Mouse (Mus musculus) left cerebral cortex, postnatal 14 days (tissue): Measurements from ENCODE around the gene Sorbs1. TPM values are rescaled to one million over a fixed set of nuclear protein-coding genes. Genes with fewer than 3 reads are reported as not detected.
"Not testable (repeated sequence)": the region's sequence is repeated elsewhere in the genome, so short reads cannot be mapped to it uniquely, and the experiment has no call there.

Experiments
- DNase-seq, 2 experiments: peaks; one replicate each; pipeline ENCODE4 v3.0.0; 2021 to 2022; ENCODE audit warnings: low spot score in 2 of 2, mixed read lengths in 1 of 2
- intact Hi-C: fragments of 180-260 bp; cut with DNase I; formaldehyde crosslinking; loops from one replicate; pipeline ENCODE4 v1.15.1; 2025
- long read RNA-seq, 2 experiments: library from polyadenylated mRNA; stranded (forward); transcript quantifications; one replicate each; pipeline ENCODE4 v2.0.0; 2021
- total RNA-seq, 2 experiments: library from RNA; stranded (reverse); gene quantifications; 2 replicates each; pipeline ENCODE4 v1.2.3; 2021

The Sorbs1 gene
- 100 to 1,000 TPM; 108 to 126 TPM for total RNA-seq
- long read RNA-seq, experiment 1, partial matches to known transcripts, result 5 of 27 reads
- long read RNA-seq, experiment 1, other reads (novel, unspliced or antisense), result 21 of 27 reads
- long read RNA-seq, experiment 2, partial matches to known transcripts, result 7 of 28 reads
- long read RNA-seq, experiment 2, other reads (novel, unspliced or antisense), result 20 of 28 reads

DNA sequence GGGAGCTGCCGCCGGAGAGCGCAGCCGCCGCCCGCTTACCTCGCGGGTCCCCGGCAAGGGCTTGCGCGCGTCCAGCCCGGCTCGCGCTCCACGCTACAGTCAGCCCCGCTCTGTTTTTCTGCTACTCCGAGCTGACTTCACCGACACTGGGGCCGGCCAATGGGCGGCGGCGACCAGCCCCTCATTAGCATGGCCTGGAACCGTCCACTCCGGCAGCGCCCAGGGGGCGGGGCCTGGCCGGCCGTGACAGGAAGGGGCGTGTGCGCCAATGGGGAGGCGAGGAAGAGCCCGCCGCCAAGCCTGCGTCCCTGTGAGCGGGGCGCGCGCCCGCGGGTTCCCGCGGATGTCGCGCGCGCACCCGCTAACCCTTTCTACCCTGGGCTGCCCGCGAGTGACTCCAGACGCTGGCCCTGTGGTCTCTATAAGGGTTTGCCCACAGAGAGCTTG, at the start of gene Sorbs1:
Sorbs1 (minus strand) TSS at position 148 of the 447 bp plus-strand sequence.
- intact Hi-C loops, result loop anchor here (5.0 to 10.0 kb wide), 2 partner anchors 41 to 119 kb away; no protein-coding TSS in a partner anchor

DNA sequence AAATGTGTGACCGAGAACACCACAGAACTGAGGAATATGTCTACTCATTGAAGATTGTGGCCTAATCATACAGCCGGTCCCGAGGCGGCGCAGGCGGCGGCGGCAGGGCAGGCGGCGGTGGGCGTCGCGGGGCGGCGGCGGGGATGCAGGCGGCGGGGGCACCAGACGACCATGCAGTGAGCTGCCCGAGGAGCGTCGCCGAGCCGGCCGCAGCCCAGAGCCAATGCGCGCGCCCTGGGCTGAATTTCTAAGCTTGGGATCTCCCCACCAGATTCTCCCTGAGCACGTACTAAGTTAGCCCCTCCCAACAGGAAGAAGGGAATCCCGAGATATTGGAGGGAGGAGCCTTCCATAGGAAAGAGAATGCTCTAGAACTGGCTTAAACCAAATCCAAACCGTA, 47.9 kb upstream of the Sorbs1 start:
- intact Hi-C loops, DNase-seq: not testable (repeated sequence)

More for the DNA sequence above, at the start of gene Sorbs1:
- peak; percentile 96 to 97 for DNase-seq

DNA sequence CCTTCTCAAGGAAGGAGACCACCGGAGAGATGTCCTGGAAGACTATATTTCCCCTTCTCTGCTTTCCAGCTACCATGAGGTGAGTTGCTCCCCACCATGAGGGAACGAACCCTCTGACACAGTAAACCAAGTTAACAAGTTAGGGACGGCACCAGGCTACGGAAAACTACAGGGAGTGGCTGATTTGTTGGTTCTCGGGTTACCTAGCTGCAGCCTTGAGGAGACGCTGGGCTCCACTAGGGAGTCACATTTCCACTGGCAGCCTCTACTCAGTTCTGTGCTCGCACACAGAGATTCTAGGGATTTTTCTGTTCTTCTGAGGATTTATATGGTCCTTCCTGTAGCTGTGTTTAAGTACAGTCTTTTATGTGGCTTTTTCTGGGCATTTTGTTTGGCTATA, 42.5 kb upstream of the Sorbs1 start:
- DNase-seq, result no peak
- intact Hi-C loops, result no loop called here

DNA sequence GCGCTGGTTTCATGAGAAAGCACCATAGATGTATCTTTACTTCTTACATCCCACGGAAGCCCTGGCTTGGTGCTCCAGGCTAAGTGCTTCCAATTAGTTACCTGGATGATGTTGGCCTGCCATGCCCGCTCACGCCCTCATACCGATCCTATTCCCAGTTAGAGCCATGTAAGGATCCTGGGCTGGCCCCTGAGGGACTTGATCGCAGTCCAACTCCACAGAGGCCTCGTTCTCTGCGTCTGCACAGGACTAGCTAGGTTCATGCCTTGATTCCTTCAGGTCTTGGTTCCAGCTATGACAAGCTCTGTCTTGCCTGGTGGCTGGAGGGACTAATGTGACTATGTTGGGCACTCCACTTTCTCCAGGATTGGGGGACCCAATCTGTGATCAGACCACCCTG, 41.6 kb upstream of the Sorbs1 start:
- intact Hi-C loops, result no loop called here
- no peak for DNase-seq

DNA sequence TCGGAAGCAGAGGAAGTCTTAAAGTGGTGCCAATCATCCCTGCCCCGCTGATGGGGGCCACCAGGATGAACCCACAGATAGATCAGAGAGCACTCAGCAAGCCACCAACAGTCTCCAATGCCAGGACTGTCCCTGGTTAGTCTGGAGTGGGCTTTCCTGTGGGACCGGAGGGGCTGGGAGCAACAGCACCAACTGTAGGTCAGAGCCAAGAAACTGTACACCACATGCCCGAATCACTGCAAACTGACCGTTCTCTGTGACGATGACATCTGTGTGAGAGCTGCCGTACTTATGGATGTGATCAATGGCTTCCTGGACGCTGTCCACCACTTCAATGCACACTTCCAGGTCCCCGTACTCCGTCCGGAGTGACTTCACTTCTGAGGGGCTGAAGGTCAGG, 40.8 kb upstream of the Sorbs1 start:
- intact Hi-C loops, result no loop called here
- DNase-seq, result no peak

DNA sequence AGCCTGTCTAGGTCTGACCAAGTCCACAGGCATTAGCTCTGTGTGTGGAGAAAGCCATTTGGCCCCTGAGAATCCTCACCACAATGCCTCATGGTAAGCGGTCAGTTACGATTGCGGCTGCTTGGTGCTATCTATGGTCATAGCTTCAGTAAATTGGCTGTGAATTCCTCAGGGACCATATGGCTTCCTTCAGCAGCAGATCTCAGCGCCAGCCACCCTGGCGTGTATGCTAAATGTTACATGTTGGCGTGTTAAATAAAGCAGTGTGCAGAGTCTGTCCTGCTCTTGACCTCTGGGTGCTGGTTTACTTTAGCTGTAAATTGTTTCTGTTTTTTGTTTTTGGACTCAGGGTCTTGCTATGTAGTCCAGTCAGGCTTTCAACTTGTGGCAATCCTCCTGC, 40.3 kb upstream of the Sorbs1 start:
- intact Hi-C loops, result no loop called here
- DNase-seq, result peak in 1 of 2 experiments; percentile 31

DNA sequence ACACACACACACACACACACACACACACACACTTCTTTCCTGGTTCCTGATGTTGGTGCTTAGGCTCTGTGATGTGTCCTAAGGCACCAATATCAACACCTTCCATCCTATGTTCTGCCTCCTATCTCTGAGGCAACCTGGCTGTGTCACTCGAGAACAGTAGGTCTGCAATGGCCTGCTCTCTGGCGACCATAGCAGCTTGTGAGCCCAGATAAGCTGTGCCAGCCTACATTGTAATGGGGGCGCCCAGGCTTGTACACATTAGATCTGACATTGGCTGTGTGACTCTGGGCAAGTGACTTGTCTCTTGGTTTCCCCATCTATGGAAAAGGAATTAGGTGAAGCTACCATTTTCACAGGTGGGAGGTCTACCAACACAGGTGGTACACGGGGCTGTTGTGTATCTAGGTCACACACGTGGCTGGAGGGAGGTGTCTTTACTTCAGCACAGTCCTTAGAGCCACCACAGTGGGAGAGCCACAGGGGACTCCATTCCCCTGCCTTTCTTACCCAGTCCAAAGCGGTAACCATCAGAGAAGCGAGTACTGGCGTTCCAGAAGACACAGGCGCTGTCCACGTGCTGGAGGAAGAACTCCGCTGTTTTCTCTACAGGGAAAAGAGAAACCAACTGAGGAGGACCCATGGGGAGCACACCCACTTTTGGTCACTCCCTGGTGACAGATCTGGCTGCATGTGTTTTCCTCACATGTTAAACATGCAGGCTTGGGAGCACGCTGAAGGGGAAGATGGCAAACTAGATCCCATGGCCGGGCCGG, 39.6 kb upstream of the Sorbs1 start:
- intact Hi-C loops, result no loop called here
- DNase-seq, result no peak

DNA sequence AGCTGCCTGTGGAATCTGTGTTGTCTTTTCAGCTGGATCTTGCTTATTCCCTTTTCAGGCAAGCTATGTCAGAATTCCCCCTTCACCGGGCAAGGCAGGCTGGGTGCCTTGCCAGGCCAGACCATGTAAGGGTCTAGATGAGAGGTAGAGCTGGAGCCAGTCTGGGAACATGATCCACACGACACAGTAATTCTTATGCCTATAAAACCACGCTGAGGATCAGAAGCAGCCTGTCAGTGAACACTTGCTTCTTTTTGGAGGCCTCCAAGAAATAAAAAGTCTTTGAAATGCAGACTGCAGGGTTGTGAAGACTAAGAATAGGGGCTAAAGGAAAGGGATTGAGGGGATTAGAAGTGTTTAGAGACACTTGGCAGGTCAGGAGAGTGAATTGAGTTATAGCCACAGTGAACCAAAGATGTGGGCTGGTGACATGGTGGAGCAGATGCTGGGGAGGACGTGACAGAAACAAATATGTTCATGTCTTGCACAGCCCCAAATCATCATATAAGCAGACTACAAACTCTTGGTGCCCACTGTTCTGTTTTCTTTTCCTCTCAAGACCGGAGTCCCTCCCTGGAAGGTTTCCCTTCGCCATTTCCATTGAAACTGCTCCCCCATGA, 36.0 kb upstream of the Sorbs1 start:
- DNase-seq, result no peak
- intact Hi-C loops, result no loop called here

DNA sequence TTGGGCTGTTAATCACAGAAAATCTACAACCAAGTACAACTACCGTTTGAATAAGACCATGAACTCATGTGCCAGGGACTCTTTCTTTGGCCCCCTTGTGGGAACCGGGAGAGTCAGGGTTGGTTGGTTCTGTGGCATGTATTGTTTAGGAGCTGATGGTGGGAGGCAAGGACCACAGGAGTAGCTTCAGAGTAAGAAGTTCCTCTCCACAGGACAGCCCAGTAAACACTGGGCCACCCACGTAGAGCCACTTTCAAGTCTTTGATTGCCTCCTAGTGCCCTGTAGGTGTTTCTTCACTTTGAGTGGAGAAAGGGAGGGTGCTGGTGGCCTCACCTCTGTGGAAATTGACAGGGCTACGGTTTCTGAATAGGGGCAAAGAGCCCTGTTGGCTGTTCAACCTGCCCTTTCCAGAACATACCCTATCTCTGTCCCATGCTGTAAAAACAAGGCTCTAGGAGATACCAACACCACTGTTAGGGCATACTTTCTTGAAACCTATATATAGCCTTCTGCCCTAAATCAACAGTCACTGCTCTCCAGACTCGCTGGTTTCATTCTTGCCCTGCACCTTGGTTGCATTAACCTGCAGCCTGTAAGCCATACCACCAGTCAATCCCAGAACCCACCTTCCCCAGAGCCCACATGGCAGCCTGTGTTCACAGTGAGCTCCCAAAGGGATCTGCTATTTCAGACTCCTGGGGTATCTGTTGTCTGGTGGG, 35.4 kb upstream of the Sorbs1 start:
- intact Hi-C loops, result no loop called here
- DNase-seq, result no peak

DNA sequence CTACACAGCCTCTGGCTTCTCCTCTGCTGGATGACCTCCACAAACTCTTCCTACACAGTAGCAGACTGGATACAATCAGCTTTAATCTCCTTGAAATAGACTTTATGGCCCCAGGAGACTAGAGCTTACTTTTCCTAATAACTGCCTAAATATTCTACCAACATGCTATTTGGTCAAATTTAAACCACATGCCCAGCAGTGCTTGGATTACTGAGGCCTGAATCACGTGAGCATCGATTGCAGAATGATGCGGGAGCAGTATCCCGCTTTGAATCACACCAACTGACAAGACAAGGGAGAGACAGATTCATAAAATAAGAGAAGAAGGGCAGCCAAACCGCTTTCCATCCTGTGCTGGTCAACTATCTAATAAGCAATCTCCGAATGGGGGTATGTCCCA, 34.8 kb upstream of the Sorbs1 start:
- intact Hi-C loops, result no loop called here
- no peak for DNase-seq

DNA sequence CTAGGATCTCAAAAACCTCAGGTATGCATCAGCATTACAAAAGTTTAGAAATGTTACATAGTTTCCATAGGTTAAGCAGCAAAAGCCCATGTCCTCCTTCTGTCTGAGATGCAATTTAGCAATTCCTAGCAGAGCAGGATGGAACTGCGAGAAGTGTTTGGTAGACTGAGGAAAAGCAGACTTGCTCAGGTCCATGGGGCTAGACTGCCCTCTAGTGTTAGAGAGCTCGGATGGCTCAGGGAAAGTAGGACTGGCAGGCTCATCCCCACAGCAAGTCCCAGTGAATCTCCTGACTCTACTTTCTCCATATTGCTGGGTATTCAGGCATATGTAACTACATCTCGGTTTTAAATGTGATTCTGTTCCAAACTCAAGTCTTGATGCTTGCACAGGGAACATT, 31.3 kb upstream of the Sorbs1 start:
- intact Hi-C loops, result loop anchor here (1.0 to 2.0 kb wide), 2 partner anchors 154 to 202 kb away; no protein-coding TSS in a partner anchor
- DNase-seq, result peak; percentile 62 to 82

DNA sequence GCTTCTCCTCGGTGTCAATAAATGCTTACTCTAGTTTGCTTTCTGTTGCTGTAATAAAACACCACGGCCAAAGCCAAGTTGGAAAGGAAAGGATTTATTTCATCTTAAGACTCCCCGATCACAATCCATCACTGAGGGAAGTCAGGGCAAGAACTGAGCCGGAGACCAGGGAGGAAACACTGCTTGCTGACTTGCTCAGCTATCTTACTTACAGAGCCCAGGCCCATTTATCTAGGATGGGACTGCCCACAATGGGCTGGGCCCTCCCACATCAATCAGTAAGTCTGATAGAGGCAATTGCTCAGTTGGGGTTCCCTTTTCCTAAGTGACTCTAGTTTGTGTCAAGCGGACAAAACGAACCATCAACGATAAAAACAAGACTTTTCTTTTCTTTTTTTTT, 29.2 kb upstream of the Sorbs1 start:
- intact Hi-C loops, result no loop called here
- no peak for DNase-seq

DNA sequence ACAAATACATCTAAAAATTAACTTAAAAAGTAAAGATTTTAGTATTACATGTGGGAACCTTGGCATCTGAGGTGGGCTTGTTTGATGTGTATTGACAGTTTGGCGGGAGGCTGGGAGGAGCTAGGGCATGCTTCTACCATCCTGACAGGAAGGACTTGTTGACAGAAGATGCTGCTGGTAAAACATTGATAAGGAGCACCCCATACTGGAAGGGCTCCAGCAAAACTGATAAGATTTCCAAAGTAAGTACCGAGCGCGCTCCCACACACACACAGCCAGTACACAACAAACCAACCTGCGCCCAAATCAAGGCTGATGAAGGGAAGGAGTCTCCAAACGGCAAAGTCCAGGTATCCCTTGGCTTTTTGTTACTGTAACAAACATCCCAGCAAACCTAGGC, 22.9 kb upstream of the Sorbs1 start:
- no peak for DNase-seq

DNA sequence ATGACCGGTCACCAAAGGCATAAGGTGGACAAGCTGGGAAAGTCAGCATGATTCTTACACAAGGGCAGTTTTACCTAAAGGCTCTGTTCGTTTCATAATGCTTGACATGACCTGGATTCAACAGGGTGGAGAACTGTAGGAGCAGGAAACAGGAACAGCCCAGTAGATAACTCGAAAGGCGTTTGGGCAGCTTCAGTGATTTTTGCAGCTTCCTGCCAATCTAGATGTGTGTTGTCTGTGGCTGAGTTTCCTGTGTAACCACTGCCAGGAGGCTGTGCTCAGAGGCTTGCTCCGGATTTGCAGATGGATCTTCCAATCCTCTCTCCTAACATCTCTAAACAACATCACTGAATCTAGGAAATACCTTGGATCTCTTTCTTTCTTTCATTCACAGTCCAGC, 18.9 kb upstream of the Sorbs1 start:
- intact Hi-C loops, result no loop called here
- DNase-seq, result no peak

More for the DNA sequence above, 22.9 kb upstream of the Sorbs1 start:
- intact Hi-C loops, result no loop called here

DNA sequence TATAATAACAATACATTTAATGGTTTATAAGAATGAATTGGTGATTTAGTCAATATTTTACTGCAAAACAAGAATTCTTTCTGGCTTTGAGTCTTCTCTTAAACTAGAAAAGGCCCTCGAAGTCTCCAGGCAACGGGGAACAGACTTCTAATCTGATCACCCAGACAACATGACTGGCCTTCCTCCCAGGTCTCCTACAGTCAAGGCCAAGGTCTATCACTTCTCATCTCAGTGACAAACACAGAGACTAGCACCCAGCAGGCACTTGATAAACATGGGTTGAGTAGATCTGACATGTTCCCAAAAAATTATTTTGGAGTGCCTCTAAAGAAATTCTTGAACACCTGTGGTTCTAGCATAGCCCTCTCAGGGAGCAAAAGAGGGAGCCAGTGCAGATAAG, 16.7 kb upstream of the Sorbs1 start:
- intact Hi-C loops, result no loop called here
- no peak for DNase-seq

DNA sequence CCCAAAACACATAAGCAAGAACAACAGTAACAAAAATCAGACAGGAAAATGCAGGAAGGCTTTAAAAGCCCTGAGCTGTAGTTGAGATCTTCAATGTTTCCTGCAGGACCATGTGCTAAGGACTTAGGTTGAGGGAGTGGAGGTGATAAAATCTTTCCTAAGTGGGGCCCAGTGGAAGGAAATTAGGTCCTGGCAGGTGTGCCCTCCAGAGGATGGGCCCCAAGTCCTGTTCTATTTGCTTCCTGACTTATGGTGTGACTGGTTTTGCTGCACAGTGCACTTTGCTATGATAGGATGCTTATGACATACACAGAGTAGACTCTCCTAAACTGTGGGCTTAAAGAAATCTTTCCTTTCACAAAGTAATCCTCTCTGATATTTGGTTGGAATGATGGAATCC, 14.7 kb upstream of the Sorbs1 start:
- intact Hi-C loops, result no loop called here
- DNase-seq, result no peak

DNA sequence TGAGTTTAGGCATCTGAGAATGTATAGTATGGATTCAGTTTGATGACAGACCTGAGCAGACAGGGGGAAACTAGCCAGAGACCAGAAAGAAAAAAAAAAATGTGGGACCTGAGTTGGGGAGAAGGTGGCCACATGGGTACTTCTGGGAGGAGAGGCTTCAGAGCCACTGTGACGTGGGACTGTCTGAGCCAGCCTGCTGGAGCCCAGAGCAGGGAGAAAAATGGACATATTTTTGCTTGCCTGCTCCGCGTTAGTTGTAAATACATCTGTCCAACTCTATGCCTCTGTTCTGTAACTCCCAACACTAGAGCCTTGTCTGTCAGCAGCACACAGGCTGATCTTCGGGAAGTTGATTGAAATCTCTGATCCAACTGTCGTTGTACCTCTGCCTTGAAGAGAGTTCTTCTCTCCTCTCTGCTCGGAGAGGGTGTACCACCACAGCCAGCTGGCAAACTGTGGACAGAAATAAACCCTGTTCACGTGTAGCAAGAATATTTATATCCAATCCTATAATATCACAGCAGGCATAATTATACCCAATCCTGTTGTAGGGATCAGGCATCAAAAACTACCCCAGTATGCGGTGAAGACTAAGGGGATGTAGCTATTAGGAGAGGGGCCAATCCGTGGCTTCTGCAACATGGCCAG, 12.9 kb upstream of the Sorbs1 start:
- peak; percentile 41 to 66 for DNase-seq

DNA sequence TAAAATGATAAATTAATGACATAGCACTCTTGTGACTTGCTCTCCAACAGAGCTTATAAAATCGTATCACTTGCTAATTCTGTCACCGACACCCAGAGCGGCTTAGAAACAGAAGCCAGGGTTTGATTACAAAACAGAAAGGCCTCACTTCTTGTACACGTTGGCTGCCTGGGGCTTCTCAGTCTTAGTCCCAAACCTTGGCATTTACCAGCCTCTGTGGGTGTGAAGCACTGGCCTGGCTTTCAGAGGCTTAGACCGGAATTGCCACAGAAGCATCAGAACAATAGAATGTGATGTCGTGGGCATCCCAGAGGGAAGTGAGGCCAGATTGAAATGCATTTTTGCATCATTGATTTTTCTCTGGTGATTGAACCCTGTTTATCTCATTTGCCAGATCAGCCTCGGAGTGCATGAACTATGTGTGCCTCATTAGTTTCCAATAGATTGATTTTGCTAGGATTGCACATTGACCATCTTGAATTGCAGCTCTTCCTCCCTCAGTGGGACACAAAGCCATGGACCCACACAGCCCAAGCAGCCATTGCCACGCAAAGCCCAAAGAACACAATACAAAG, 9.9 kb upstream of the Sorbs1 start:
- no peak for DNase-seq

More for the DNA sequence above, 12.9 kb upstream of the Sorbs1 start:
- intact Hi-C loops, result no loop called here

DNA sequence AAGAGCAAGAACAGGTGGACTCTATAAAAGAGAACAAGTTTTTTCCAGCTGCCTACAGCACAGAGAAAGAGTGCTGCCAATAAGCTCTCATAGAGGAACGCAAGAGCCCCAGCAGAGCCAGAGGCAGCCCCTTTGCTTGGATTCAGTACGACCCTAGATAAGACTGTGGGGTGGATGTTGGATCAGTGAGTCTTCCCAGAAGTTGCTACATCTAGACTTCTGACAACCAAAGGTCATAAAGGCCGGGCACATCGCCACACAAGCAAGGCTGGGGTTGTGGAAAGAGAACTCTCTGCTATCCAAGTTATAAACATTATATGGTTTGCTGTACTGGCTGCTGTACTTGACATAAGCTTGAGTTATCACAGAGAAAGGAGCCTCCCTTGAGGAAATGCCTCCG, 6.8 kb upstream of the Sorbs1 start:
- no peak for DNase-seq
- intact Hi-C loops, result no loop called here

More for the DNA sequence above, 9.9 kb upstream of the Sorbs1 start:
- intact Hi-C loops, result no loop called here
